Mouse (Mus musculus) MEL-GATA-1-ER (cell line): ENCODE results near the gene Scn4a.

Experiments
- DNase-seq: peaks from one replicate; pipeline ENCODE4 v3.0.0-alpha.2; 2012; ENCODE audit warnings: low read depth; ENCODE audit errors: extremely low read depth

Gene Scn4a

DNA sequence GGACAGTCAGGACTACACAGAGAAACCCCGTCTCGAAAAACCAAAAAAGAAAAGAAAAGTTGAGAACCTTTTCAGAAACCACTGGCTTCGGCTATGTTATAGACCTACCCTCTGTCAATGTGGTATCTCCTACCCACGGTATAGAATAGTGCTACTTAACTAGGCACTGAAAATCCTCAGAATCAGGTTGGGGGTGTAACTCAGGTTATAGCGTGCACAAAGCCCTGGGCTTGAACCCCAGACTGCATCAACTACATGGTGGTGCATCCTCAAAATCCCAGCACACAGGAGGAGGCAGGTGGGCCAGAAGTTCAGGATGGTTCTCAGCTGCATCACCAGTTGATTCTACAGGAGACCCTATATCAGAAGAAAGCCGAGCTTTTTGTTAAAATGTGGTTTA lies 79.3 kb downstream of the Scn4a start:
- no peak for DNase-seq

DNA sequence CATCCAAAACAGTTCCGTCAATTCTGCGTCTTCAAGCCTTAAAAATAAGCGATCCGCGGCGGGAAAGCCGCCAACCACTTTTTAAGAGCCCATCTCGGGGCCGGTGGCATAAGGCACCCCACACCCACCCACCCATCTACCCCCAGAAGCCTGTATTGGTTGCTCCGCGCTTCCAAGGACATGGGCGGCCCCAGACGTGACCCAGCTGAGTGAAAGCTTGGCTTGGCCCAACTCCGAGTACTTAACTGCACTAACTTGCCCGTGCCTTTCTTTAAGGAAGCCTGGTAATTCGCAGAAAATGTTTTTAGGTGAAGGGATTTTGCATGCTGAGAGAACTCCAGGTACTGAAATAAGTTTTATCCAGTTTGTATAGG lies 79.8 kb downstream of the Scn4a start:
- DNase-seq = no peak

- peak; percentile 92 for DNase-seq
Observed at GRCm38 (mm10) chr11:106272644-106273310, 80.3 kb downstream of the Scn4a start, which contains the start of gene Smarcd2. Smarcd2 (minus strand) TSS chr11:106272972.

DNA sequence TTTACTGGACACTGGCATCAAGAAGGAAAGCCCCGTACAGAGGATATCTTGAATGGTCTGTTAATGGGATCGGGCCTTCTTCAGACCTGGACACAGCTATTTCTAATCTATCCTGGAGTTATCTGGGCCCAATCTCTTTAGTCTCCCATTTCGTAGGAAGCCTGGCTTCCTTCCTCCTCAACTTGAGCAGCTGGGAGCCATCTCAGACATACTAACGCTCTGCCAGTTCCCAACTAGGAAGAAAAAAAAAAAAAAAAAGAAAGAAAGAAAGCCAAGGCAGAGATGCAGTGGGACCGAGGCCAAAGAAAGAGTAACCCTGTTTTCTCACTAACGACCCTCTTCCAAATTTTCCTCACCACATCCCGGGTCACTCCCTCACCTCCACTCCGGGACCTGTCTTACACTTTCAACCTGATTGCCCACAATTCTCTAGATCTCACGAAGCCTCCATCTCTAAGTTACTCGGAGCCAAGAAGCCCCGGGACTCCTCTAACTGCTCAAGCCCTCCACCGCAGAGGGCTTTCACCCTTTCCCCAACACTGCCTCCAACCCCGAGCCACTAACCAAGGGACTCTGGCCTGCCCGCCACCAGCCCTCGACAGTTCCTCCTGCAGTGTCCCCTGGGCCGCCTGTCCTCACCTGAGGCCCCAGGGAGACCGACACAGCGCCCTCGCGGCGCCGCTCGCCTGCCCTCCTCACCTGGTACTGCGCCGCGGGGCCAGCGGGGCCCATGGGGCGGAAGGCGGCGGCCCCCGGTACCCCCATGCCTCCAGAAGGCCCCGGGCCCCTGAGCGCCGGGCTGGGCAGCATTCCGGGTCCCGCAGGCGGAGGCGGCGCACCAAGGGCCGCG lies 81.1 kb downstream of the Scn4a start:
- DNase-seq = no peak

DNA sequence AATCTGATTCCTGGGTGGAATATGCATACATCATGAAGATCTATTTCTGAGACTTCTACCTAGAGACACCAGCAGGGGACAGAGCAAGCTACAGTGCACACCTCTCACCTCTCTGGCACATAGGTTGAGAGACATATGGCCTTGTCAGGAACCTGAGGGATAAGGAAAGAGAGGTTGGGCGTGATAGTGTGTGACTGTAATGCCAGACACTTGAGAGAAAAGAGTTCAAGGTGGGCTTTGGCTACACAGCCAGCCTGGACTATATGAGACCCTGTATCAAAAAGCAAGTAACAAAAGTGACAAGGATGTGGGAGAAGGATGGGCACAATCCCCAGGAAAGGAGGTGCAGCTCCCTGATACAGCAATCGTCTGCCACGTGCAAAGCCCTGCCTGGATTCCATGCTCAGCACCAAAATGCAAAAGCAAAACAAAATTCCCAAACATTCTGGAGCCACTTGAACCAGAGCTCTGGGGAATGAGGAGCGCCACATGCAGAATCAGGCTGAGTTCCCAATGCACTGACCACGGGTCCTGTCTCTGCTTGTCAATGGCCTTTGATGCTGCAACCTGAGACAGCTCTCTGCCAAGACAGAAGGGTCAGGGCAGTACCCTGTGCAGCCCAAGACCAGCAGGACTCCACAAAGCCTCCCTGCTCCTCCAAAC lies 81.8 kb downstream of the Scn4a start:
- no peak for DNase-seq

- no peak for DNase-seq
Observed at GRCm38 (mm10) chr11:106269060-106269431, 84.0 kb downstream of the Scn4a start.
